In genomic region chr1:167487933-167488332, GRCm38 (mm10) we compare ENCODE assay signal across 30 mouse cellular contexts. TPM values are rescaled to one million over a fixed set of nuclear protein-coding genes. Genes with fewer than 3 reads are reported as not detected.
"Had no signal": no experiment of that assay in that cellular context is flagged by ENCODE, and none has a peak within 500 bp of the region (broad histone marks: within the 10 kb centered on the region; RNA-seq: fewer than 3 reads in every experiment).

No protein-coding gene starts in this region.

- ATAC-seq: hindbrain, embryonic 16.5 days; inflammation-experienced regulatory T-cells, adult 6 months; intestine, embryonic 15.5 days; intestine, postnatal 0 days had no signal

- H3K27me3 ChIP-seq: heart, embryonic 12.5 days; hindbrain, embryonic 12.5 days; intestine, embryonic 15.5 days; limb, embryonic 12.5 days had no signal

- H3K4me3 ChIP-seq: gastrocnemius, adult 2 months; heart, embryonic 10.5 days; heart, embryonic 12.5 days; hindbrain, embryonic 10.5 days; hindbrain, embryonic 12.5 days; intestine, embryonic 15.5 days; layer of hippocampus, adult 2 months; left cerebral cortex, adult 2 months; limb, embryonic 10.5 days; limb, embryonic 12.5 days had no signal

- H3K4me2 ChIP-seq: heart, embryonic 12.5 days; hindbrain, embryonic 12.5 days; hindbrain, embryonic 14.5 days; intestine, embryonic 15.5 days; limb, embryonic 12.5 days had no signal

- H3K9me3 ChIP-seq: heart, embryonic 10.5 days; heart, embryonic 12.5 days; hindbrain, embryonic 10.5 days; hindbrain, embryonic 12.5 days; intestine, embryonic 15.5 days; limb, embryonic 10.5 days; limb, embryonic 12.5 days had no signal

- DNase-seq: gastrocnemius, adult 2 months; gastrocnemius, postnatal 10 days; gastrocnemius, postnatal 25 days; heart, adult 18-20 months; heart, postnatal 10 days; heart, postnatal 4 days; kidney, adult 18-20 months; kidney, adult 8-10 months; kidney, postnatal 10 days; kidney, postnatal 25 days; kidney, postnatal 4 days; liver had no signal

- H3K36me3 ChIP-seq: heart, embryonic 10.5 days; heart, embryonic 12.5 days; hindbrain, embryonic 10.5 days; hindbrain, embryonic 12.5 days; intestine, embryonic 15.5 days; limb, embryonic 10.5 days; limb, embryonic 12.5 days had no signal

- H3K9ac ChIP-seq: heart, embryonic 12.5 days; hindbrain, embryonic 12.5 days; hindbrain, embryonic 14.5 days; intestine, embryonic 15.5 days; limb, embryonic 12.5 days had no signal

- H3K4me1 ChIP-seq: heart, embryonic 10.5 days; heart, embryonic 12.5 days; hindbrain, embryonic 10.5 days; hindbrain, embryonic 12.5 days; intestine, embryonic 15.5 days had no signal

- H3K27ac ChIP-seq: gastrocnemius, adult 2 months; heart, embryonic 10.5 days; hindbrain, embryonic 10.5 days; hindbrain, embryonic 12.5 days; hindbrain, embryonic 14.5 days; intestine, embryonic 15.5 days; layer of hippocampus, adult 2 months; left cerebral cortex, adult 2 months; limb, embryonic 10.5 days; limb, embryonic 12.5 days had no signal

RNA-seq across cellular contexts. Expression of gene Lrrc52, which starts 21.4 kb away (rescaled TPM):
- polyA plus RNA-seq: frontal cortex, adult 2 months; heart, embryonic 12.5 days; heart, embryonic 16.5 days; hindbrain, embryonic 10.5 days; hindbrain, embryonic 12.5 days; hindbrain, embryonic 14.5 days; hindbrain, embryonic 16.5 days; inflammation-experienced regulatory T-cells, adult 6 months; intestine, embryonic 15.5 days; intestine, postnatal 0 days; kidney, embryonic 14.5 days; kidney, embryonic 16.5 days; limb, embryonic 10.5 days; limb, embryonic 12.5 days; limb, embryonic 14.5 days had no signal
